Mouse (Mus musculus): ENCODE results near the gene Fgfr2.
"Not testable (repeated sequence)": the region's sequence is repeated elsewhere in the genome, so short reads cannot be mapped to it uniquely, and the experiment has no call there.

Gene Fgfr2

DNA sequence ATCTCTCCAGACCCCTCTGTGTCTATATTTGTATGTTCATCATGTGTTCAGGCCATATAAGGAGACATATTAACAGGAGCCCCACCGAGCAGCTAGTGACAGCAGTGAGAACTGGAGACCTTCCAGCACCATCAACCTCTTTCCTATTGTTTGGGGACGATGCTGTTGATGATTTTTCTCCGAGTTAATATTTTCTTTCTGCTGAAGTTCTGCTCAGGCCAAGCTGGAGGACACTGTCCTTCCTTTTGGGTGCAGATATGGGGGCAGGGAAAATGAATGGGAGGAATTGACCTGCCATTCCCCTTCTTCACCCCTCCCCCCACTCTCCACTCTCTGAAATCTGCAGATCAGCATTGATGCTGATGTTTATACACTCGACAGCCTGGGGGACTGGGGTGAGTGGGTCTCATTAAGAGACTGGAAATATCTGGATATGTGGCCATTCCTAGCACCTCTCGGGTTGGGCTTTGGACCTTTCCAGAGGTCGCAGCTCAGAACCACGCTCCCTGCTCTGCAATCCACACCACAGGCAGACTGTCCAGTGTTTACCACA, 2454.3 kb downstream of the Fgfr2 start:
- no peak for DNase-seq

DNA sequence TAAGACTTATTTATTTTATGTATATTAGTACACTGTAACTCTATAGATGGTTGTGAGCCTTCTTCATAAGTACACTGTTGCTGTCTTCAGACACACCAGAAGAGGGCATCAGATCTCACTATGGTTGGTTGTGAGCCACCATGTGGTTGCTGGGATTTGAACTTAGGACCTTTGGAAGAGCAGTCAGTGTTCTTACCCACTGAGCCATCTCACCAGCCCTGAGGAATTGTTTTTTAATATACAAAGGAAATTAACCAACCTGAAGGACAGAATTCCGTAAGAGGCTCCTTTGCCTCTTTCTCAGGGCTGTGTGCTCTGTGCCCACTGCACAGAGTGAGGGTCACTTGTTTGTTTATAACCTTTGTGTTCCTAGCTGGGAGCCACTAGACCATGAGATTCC, 2455.1 kb downstream of the Fgfr2 start:
- DNase-seq = not testable (repeated sequence)

DNA sequence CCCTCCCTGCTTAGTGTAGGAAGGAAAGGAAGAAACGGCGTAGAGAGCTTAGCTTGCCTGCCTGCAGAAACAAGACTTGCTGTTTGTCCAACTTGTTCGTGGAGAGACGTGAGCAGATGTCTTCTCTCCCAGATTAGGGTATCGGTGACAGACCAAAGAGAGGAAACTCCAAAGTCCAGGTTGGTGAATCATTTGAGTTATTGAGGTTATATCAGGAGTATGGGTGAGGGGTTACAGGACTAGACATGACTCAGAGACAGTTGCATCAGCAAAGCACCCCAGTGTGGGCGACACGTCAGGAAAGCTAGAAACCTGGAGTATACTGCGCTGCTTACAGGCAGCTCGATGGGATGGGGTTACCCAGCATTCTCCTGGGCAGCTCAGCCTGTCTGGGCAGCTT, 2457.8 kb downstream of the Fgfr2 start:
- no peak for DNase-seq

DNA sequence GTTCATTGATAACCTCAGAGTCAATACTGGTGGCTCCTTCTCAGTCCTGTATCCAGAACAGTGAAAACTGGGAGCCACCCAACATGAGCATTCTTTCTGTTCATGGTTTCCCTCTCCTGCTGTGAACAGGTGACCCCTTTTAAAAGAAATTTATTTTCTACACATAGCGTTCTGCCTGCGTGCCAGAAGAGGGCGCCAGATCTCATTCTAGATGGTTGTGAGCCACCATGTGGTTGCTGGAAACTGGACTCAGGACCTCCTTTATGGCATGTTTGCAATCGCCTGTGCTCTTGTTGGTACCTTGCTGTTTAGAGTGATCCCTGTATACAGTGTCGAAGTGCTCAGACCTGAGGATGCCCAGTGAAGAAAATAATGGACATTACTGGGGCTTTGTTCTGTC, 2458.5 kb downstream of the Fgfr2 start:
- DNase-seq = no peak

DNA sequence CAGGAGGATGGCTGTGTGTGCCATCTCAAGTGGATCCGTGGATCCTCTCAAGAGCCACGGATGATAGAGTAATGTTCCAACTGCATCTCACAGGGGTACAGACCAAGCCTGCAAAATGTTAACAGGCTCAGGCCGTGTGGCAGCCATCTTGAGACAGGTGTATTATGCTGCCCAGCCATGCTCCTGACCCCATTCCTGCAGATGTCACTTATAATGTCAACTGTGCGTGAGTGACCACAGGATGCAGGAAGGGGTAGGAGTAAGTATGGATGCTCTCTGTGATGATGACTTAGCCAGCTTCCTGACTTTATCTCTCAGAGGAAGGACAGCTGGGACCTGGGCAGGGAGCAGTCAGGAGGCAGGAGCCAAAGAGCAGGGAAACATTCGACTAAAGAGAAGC, 2459.1 kb downstream of the Fgfr2 start:
- no peak for DNase-seq

DNA sequence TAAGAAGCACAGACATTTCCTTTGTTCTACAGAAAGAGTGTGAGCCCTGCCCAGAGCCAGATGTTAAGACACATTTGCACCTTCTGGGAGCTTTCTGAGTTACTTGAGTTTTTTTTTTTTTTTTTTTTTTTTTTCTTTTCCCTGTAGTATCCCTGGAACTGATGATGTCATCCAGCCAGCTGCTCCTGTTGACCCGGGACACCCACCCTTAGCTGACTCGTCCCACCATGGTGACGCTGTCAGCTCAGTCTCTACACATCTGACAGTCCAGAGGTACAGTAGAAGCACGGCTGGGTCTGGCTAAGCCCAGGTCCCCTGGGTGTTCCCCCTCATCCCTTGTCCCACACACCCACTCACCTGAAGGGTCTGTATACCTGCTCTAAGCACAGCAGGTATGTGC, 2460.3 kb downstream of the Fgfr2 start:
- no peak for DNase-seq

DNA sequence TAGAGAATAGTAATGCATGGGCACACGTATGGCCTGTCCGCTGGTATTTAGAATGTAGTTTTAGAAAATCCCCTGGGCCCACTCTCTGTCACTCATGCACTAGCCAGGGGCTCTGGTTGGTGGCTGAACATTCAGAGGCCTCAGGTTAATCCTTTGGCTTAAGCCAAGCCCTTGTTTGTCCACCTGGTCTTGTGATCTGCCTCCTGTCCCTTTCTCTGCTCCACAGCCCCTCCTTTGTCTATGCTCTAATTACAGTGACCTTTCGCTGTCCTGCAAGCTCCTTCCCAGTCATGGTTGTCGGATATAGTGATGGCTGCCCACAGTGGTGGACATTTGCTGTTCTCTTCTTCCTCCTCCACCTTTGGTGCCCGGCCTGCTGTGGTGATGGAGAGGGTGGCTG, 2460.9 kb downstream of the Fgfr2 start:
- DNase-seq = no peak

DNA sequence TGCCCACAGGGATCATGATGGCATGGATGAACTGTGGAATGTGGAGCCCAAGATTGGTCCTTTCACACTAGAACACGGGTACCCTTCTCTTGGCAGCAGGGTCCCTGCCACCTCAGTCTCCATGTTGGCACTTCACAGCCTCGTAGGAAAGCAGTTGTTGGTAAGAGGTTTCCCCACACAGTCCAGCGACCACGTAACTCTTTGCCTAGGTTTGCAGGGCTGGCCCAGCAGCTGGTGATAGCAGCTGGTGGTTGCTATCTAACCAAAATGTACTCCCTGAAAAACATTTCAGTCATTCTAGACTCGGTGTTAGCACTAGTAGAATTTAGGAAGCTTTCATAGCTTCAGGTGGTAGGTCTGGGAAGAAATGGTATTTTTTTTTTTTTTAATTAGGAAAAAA, 2464.0 kb downstream of the Fgfr2 start:
- DNase-seq = no peak

DNA sequence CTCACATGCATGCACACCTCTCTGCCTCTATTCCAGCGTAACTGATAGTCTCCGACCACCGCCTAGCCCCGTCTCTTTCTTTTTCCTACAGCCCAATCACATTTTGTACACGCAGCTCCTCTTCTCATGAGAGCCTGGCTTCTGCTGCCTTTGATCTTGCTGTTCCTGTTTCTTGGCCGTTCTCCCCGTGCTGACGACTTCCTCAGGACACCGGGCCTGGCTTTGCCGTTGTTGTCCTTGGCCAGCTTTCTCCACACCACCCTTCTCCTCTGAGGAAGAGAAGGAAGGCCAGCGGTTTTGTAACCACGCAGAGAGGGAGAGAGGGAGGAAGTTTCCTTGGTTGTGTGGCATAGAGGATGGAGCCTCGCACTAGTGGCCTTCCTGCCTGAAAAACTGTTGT, 2465.4 kb downstream of the Fgfr2 start:
- no peak for DNase-seq

DNA sequence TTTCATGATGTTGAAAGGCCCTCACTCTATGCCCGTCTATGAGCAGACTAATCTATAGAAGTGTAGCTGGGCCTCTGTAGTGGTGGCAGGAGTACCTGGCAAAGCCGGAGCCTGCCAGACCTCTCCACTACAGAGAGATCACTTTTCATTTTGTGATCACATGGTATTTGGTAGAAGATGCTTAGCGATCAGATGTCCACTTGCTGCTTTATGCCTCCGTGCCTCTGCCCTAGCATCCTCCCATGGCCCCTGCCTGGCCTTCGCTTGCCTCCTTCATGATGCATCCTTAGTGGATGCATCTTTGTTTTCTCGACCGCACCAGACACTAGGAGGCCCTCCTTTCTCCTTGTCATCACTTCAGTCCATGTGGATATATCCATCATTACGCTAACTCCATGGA, 2466.2 kb downstream of the Fgfr2 start:
- DNase-seq = no peak

DNA sequence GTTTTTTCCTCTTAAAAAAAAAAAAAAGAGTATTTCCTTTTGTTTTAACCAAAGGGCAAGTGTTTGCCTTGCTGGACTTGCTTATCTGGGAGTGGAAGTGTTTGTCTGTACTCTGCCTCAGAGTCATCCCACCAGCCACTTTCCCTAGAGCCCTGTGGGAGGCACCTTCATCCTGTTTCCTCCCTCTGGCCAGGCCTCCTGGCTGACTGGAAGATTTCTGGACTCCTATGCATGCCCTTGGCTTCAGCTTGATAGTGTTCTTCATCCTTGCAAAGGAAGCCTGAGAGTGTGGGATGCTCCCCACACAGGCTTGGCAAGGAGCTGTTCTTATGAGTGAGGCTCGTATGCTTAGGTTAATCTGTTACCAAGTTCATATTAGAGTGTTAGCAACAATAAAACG, 2468.6 kb downstream of the Fgfr2 start:
- no peak for DNase-seq

DNA sequence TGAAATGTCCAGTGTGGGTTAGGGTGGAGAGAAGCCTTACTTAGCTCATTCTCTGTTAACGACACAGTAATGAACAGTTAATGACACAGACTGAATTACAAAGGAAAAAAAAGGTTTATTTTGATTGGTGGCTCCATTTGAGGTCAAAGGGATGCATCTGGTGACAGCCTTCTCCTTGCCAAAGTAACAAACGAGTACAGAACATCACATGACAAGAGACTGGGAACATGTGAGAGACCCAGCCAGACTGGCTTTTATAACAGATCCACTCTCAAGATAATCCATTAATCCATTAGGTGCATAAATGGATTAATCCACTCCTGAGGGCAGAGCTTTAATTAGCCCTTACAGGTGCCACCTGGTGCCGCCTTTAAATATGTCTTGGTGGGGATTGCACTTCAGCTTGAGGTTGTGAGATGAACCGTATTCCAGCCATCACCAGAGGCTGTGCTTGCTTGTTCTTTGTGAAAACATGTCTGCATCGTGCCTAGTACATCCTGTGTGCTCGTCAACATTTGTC, 2470.1 kb downstream of the Fgfr2 start:
- DNase-seq = no peak

DNA sequence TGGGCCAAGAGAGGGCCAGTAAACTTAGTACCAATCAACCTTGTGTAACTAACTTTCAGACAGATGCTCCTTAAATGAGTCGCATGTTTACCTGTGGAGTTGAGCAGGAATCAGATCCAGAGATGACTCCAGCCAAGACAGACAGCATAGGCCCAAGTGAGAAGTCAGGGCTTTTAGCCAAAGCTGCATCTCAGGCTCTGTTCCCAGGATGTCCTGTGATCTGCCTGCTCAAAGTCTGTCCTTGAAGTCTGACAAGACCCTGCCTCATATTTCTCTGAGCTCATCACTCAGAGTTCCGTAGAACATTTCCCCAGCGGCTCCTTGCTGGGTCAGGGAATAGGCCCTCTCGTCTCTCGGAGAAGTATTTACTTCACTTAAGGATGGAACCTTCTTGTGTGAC, 2472.5 kb downstream of the Fgfr2 start:
- no peak for DNase-seq

DNA sequence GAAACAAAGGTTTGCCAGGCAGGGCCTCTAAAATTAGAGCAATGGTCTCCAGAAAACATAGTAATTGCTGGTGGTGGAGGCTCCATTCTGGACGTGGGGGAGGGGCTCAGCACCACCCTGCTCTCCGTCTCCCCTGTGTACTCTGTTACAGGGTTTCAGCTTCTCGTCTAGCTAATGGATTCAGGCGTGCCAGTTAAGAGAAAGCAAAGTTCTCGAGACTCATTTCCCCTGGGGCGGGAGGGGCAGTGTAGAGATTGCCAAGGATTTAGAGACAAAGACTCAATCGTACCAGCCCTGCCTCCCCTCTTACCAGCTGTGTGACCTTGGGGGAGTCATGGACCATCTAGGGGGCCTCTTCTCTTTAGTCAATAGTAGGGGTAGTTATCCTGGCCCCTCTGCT, 2473.9 kb downstream of the Fgfr2 start:
- no peak for DNase-seq

DNA sequence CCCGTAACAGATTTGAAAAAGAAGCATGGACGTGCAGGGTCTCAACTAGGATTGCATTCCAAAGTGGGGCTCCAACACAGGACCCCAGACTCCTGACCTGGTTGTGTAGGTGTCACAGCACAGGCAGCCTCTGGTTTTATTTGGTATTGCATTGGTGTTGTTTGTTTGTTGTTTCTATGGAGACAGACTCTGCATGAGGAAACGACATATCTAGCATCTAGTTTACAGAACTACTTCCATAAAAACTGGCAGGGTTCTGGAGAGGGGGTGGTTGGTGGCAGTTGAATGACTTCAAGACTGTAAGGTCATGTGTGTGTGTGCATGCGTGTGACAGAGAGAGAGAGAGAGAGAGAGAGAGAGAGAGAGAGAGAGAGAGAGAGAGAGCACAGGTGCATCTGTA, 2475.1 kb downstream of the Fgfr2 start:
- DNase-seq = no peak

DNA sequence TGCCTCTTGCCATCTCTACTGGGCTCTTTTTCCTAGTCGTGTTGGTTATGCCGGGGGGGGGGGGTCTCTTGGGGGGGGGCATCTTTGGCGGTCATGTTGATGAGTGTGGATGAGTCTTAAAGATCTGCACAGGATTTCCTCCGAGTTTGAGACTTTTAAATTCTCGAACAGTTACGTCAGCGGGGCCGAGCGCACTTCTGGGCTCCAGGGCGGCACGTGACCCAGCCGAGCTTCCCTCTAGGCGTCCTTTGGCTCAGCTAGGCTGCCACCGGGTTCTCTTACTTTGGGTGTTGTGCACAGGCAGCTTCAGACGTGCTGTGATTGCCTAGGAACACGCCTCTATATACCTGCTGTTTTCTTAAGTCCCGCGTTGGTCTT, 2476.4 kb downstream of the Fgfr2 start:
- DNase-seq = no peak

DNA sequence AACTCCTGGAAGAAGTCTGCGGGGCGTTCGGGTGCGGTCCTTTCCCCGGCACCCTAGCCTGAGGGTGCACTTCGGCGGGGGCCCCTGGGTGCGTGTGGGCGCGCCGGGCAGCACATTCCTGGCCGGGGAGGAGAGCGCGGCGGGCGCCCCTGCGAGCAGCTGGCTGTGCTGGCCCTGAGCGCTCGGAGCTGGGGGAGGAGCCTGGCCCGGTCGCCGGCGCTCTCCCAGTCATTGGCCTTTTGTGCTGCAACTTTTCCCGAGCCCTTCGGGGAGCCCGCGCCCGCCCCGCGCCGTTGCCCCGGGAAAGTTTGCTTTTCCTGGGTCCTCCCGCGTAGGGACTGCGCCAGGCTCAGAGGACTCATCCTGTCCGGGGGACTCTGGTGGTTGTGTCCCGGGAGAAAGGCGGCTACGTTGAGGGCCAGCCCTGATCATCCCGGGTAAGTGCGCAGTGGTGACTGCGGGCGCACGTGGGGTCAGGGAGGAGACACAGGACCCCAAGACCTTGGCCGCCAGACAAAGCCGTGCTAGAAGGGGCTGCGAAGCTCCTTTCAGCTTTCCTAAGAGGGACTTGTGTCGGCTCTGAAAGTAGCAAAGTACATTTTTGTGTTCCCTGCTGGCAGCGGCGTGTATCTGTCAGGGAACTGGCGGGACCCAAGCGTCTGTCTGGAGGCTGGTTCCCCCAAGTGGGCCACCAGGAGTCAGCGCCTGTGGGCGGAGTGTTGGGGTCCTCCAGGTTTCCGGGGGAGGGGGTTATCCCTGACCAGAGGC, 2477.0 kb downstream of the Fgfr2 start:
- DNase-seq = no peak

DNA sequence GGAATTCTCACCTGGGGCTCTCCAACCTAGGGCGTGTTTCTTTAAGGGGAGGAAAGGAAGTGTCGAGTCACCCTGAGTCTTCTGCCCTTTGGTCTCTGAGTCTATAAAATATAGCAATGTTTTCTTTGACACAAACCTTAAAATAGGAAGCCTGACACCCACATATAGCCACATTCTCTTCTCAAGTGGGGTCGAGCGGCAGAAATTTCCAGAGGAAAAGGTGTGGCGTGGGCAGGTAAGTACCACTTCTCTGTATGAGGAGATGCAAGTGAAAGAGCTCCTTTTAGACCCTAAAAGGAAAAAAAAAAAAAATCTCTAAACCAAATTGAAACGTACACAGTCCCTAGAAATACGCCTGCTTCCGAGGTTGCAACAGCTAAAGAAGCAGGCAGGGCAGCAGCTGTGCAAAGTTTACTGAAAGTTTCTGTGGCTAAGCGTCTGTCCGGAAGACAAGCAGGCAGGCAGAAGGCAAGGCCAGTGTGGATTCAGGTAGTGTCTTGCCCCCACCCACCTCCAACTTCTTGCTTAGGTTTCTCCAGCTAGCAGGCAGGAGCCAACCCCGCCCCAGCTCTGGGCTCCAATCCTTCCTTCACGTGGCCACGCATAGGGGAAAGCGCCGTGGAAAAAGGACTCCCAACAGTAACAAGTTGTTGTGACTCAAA, 2477.7 kb downstream of the Fgfr2 start:
- no peak for DNase-seq

DNA sequence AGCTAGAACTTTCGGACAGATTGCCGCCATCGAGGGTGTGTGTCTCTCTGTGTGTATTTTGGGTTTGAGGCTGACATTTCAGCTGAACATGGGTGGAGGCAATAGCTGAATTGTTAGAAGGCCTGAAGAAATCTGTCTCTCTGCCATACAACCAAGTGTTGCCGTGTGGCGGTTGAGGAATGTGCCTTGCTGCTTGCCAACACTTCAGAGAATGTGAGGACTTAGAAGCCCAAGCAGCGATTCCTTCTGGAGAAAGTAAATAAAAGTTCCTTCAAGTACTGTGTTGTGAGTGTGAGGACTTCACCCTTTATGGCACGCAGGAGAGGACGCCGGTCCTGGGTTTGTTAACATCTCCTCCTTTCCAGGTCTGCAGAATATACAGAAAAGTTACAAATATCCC, 2482.5 kb downstream of the Fgfr2 start:
- DNase-seq = no peak

DNA sequence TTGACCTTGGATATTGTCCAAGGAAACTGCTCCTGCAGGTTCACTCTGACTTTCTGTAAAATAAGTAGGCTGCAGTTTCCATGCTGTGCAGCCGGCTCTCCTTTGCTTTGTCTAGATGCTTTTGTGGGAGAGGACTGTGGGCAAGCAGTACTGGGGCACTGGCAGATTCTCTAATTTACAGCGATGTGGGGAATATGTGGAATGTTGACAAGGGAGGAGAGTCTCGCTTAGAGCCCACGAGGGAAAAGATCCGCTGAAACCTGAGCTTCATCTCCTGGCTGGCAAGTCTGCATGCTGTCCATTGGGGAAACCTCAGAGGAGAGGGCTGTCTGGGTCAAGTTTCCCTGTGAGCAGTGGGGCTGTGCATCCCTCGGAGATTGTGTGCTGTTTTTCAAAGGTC, 2485.3 kb downstream of the Fgfr2 start:
- no peak for DNase-seq

DNA sequence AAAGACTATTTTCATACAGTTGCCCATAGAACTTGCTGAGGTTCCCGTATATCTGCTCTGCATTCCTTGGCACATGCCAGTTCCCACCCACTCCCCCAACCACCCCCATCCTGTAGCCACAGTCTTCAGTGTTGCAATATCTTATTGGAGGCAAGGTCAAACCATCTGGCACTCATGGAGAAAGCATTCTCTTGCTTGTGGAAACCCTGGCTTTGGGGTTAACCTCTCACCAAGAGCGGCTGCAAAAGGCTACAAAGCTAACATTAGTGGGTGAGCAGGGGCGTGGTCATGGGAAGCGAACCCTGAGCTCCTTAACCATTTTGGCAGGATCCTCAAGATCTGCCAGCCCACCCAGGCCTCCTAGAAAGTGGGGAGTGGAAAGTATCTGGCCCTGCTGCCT, 2486.2 kb downstream of the Fgfr2 start:
- no peak for DNase-seq

DNA sequence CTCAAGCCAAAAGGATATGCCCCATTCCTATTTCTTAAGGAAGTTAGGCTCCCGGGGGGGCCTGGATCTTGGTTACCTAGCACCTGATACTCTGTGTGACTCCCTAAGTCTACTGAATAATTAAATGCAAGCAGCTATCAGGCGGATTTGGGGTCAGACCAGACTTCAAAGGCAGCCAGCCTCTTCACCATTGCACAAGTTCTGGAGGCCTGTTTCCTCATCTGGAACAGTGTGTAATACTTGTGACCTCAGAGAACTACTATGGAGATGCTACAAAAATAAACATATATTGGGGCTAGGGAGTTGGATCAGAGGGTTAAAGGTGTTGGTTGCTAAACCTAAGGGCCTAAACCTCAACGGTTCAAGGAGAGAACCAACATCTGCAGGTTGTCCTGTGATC, 2486.9 kb downstream of the Fgfr2 start:
- DNase-seq = no peak

DNA sequence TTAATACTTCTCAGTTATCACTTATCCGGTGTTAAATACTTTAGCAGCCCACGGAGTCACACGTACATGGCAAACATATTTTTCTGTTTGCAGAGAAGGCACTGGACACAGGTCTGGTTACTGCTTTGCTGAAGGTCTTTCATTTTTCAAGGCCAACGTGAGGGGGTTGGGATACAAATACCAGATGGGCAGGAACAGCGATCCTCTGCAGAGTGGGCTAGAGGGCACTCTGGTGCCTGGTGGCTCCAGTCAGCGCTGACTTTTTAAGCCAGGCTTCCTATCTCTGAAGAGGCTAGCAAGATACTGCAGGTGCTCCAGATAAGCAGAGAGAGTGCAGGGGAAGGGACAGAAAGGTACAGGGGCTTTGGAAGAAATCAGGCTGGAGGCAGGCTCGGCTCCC, 2487.9 kb downstream of the Fgfr2 start:
- no peak for DNase-seq

DNA sequence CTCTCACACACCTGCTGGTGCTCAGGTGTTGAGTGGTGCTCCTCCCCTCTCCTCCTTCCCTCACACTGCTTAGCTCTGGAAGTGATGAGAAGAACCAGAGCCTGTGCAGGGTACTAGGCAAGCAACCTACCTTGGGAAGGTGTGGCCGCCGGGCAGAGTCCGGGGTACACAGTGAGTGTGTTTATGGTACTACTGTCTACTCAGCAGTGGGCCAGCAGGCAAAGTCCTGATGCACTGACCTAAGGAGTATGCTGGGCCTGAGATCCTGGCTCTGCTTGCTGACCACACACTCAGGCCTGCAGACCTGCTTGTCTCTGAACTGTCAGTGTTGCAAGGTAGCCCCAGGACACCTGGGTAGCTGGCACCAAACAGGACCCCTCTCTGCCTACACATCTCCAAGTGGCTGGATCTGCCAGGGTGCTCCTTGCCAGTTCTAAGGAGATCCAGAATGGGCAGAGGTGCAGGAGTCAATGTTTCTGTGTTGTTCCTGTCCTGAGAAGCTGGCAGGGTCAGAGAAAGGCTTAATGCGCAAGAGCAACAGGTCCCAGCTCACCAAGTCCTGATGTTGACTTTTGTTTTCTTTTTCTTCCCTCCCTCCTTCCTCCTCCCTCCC, 2488.8 kb downstream of the Fgfr2 start:
- DNase-seq = no peak

Measured in cerebellum, adult 11 months (tissue).